Mouse (Mus musculus) forebrain, embryonic 12.5 days (tissue): ENCODE results near the gene Abce1. TPM values are rescaled to one million over a fixed set of nuclear protein-coding genes. Genes with fewer than 3 reads are reported as not detected.
"Not testable (repeated sequence)": the region's sequence is repeated elsewhere in the genome, so short reads cannot be mapped to it uniquely, and the experiment has no call there.

Source experiments
- ATAC-seq: fragments of 200-750 bp; cut with Nextera tagmentation; 2 replicates; pipeline ENCODE4 v1.8.0; 2017; ENCODE audit warnings: moderate TSS enrichment; ENCODE audit not compliant: low FRiP score
- H3K27ac ChIP-seq: fragments of 300-500 bp; sonication (generic); 2 replicates; pipeline ENCODE4 v1.5.1; 2016; ENCODE audit warnings: mild to moderate bottlenecking
- H3K27me3 ChIP-seq: fragments of 300-500 bp; sonication (generic); 2 replicates; pipeline ENCODE4 v1.6.1; 2016; ENCODE audit warnings: mild to moderate bottlenecking
- H3K36me3 ChIP-seq: fragments of 300-500 bp; sonication (generic); replicated peaks from 2 replicates; pipeline ENCODE4 v1.6.1; 2016; ENCODE audit warnings: mild to moderate bottlenecking
- H3K4me1 ChIP-seq: fragments of 300-500 bp; sonication (generic); 2 replicates; pipeline ENCODE4 v1.6.1; 2016
- H3K4me2 ChIP-seq: fragments of 300-500 bp; sonication (generic); 2 replicates; pipeline ENCODE4 v1.6.1; 2016; ENCODE audit warnings: mild to moderate bottlenecking, moderate library complexity
- H3K4me3 ChIP-seq: fragments of 300-500 bp; sonication (generic); replicated peaks from 2 replicates; pipeline ENCODE4 v1.5.1; 2016; ENCODE audit warnings: mild to moderate bottlenecking
- H3K9ac ChIP-seq: fragments of 300-500 bp; sonication (generic); 2 replicates; pipeline ENCODE4 v1.6.1; 2016; ENCODE audit warnings: mild to moderate bottlenecking
- H3K9me3 ChIP-seq: fragments of 300-500 bp; sonication (generic); 2 replicates; pipeline ENCODE4 v1.6.1; 2016
- WGBS: fragments of 180-500 bp; shearing (Covaris S2); methylation state at CpG from one replicate; pipeline ENCODE4 v1.1.7; 2016; 5-methylcytosine and 5-hydroxymethylcytosine counted together
- polyA plus RNA-seq: library from polyadenylated mRNA; unstranded; fragments of >200 nt; fragmentation: Nextera tagmentation; extraction: Ambion mirVana; gene quantifications from 2 replicates; pipeline ENCODE4 v1.2.1, GENCODE M21; 2016

The Abce1 gene
- polyA plus RNA-seq, 1 experiment from 2014 or later: 120 TPM

DNA sequence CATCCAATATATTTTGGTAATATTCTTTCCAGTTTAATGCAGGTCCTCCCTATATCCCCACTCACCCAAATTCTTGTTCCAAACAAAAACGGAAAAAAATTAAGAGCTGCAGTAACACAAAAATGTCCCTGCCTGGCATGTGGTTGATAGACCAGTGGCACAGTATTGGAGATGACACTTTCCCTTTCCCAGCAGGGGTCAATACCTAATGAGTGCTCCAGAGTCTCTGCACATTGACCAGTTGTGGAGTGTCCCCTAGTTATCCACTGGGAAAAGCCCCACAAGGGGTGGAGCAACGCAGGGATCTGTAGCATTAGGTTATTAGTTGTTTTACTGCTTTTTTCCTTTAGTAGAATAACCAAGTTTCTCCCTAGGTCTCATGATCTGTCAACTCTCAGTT is 30.6 kb downstream of the Abce1 start:
- peak overlapping the region; percentile 50 for H3K4me2 ChIP-seq
- H3K27ac ChIP-seq: no peak overlapping the region
- H3K36me3 ChIP-seq: peaks cover 41% of the 10 kb centered on the region
- peak overlapping the region; percentile 40; the same call in 1 of the 2 replicates for H3K9ac ChIP-seq
- ATAC-seq: 0 out of 2 replicates have a peak, but pooled peaks have one; percentile 61
- WGBS: 42% methylated on average over 2 of the region's 2 CpGs
- no peaks in the 10 kb centered on the region for H3K27me3 ChIP-seq
- peak overlapping the region; percentile 28 for H3K4me3 ChIP-seq
- no peaks in the 10 kb centered on the region for H3K9me3 ChIP-seq
- 0 out of 2 replicates have a peak, but pooled peaks cover 7% of the 10 kb centered on the region for H3K4me1 ChIP-seq

DNA sequence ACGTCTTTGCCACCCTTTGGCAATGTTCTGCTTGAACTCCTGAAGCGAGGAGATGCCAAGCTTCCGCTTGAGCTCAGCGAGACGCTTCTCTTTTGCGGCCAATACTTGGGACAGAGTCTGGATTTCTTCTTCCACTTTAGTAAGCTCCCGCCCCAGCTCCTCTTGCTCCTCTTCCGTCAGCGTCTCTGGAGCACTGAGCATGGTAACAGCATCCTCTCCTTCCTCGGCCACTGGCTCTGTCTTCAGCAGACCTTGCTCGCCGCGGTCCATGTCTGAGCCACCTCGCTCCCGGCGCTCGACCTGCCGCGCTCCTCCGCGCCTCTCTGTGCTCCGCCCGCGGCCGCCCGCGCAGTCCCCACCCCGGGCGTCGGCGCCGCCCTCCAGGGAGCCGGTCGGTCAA is 31.0 kb downstream of the Abce1 start:
- peak overlapping the region; percentile 50 for H3K4me2 ChIP-seq
- H3K4me3 ChIP-seq: peak overlapping the region; percentile 28
- peaks cover 38% of the 10 kb centered on the region for H3K36me3 ChIP-seq
- H3K27me3 ChIP-seq: no peaks in the 10 kb centered on the region
- 13% methylated on average over 34 of the region's 34 CpGs for WGBS
- H3K27ac ChIP-seq: no peak overlapping the region
- H3K9me3 ChIP-seq: no peaks in the 10 kb centered on the region
- peak; percentile 66 for ATAC-seq
- peak overlapping the region; percentile 40; the same call in 1 of the 2 replicates for H3K9ac ChIP-seq
- H3K4me1 ChIP-seq: 0 out of 2 replicates have a peak, but pooled peaks cover 7% of the 10 kb centered on the region

DNA sequence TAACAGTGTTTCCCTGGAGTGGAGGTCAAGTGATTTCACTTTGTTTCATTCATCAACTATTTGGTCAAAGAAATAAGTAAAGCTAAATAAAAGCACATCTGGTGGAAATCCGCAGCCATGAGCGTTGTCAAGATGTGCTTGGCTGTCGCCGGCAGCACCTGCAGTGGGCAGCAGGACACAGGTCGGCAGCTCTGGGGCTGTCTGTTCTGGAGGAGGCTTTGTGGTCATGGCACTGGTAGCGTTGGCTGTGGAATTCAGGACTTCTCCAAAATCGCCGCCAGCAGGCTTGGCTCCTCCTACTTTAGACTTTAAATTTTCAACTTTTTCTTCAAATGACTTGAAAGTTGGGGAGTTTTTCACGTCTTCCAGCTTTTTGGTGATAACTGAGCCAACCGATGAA is 31.5 kb downstream of the Abce1 start:
- H3K4me1 ChIP-seq, H3K9me3 ChIP-seq, H3K27me3 ChIP-seq, H3K4me2 ChIP-seq, H3K27ac ChIP-seq, H3K9ac ChIP-seq, ATAC-seq, H3K4me3 ChIP-seq: not testable (repeated sequence)
- WGBS: 59% methylated on average over 10 of the region's 10 CpGs
- H3K36me3 ChIP-seq: peaks cover 38% of the 10 kb centered on the region

DNA sequence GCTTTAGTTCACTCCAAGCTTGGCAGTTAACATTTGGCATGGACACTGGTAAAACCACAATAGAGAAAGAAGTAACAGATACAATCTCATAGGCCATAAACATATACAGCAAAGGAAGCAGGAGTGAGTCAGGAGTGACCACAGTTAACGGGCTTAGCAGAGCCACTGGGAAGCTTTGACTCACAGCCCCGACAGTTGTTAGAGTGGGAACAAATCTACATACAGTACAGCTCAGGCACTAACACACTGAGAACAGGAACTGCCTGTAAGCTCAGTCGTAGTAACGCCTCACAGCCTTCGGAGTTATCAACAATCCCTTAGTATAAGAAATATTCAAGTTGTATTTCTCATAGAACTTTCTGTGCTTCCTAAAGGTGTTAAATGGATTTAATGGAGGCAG is 32.5 kb downstream of the Abce1 start:
- Histone ChIP-seq H3K27ac (no peak overlapping the region), H3K9me3 (no peaks in the 10 kb centered on the region), H3K4me3 (no peak overlapping the region), H3K36me3 (peaks cover 36% of the 10 kb centered on the region), H3K27me3 (no peaks in the 10 kb centered on the region), H3K4me2 (no peak overlapping the region), H3K9ac (no peak overlapping the region), H3K4me1 (0 out of 2 replicates have a peak, but pooled peaks cover 7% of the 10 kb centered on the region)
- 72% methylated on average over 5 of the region's 5 CpGs for WGBS
- ATAC-seq: no peak

DNA sequence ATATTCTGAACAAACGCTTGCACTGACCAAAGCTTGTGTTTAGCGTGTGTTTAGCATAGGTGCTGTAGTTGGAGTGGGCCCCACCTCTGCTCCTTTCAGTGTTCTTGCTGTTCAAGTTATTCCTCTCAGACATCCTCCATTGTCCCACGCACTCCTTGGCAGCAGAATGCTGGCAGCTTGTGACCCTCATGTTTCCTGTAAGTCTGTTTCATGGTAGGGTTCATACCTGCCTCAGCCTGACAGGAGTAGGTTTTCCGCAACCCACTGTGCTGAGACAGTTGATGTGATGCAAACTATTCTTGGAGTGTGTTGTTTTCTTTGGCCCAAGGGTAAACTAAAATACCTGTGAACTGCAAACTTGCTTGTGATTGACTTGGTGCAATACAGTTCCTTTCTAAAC is 35.1 kb downstream of the Abce1 start:
- no peaks in the 10 kb centered on the region for H3K27me3 ChIP-seq
- H3K4me3 ChIP-seq: no peak overlapping the region
- no peaks in the 10 kb centered on the region for H3K9me3 ChIP-seq
- 90% methylated on average over 4 of the region's 4 CpGs for WGBS
- H3K9ac ChIP-seq: no peak overlapping the region
- H3K4me1 ChIP-seq: 0 out of 2 replicates have a peak, but pooled peaks cover 7% of the 10 kb centered on the region
- no peak for ATAC-seq
- no peak overlapping the region for H3K4me2 ChIP-seq
- no peak overlapping the region for H3K27ac ChIP-seq
- H3K36me3 ChIP-seq: peaks cover 38% of the 10 kb centered on the region

DNA sequence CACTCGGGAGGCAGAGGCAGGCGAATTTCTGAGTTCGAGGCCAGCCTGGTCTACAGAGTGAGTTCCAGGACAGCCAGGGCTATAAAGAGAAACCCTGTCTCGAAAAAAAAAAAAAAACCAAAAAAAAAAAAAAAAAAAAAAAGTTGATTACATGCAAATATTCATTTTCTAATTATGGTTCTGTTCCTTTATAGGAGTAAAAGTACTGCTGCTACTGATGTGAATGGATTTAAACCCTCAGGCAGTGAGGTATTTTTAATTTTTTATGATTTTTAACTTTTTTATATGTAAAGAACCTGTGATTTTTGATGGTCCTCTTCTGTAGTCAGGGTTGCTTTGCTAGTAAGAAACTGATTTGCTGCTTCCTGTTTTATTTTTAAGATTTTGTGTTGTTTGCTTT is 52.8 kb downstream of the Abce1 start:
- not testable (repeated sequence) for H3K9me3 ChIP-seq, H3K27me3 ChIP-seq, ATAC-seq, H3K4me3 ChIP-seq, H3K9ac ChIP-seq, H3K27ac ChIP-seq, H3K4me1 ChIP-seq, H3K4me2 ChIP-seq
- 84% methylated on average over 2 of the region's 4 CpGs for WGBS
- H3K36me3 ChIP-seq: peaks cover 56% of the 10 kb centered on the region

DNA sequence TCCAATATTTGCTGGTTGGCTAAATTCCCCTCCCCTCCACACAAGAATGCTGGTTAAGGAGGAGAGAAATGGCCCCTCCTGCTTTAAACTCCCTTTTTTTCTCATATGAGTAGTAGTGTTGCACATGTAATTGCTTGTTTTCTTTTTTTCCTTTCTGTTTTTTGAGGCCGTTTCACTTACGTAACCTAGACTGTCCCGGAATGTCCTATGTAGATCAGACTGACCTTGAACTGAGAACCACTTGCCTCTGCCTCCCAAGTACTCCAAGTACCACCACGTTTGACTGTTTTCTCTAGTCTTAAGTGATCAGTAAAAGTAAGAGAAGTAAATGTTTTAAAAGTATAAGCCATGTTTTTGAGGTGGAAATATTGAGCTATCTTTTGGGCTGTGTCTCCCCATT is 57.8 kb downstream of the Abce1 start:
- ATAC-seq: no peak
- Histone ChIP-seq H3K27me3 (no peaks in the 10 kb centered on the region), H3K4me3 (no peak overlapping the region), H3K4me2 (no peak overlapping the region), H3K4me1 (no peaks in the 10 kb centered on the region), H3K27ac (no peak overlapping the region), H3K9me3 (no peaks in the 10 kb centered on the region), H3K9ac (no peak overlapping the region), H3K36me3 (peaks cover 37% of the 10 kb centered on the region)
- 95% methylated on average over 4 of the region's 4 CpGs for WGBS

DNA sequence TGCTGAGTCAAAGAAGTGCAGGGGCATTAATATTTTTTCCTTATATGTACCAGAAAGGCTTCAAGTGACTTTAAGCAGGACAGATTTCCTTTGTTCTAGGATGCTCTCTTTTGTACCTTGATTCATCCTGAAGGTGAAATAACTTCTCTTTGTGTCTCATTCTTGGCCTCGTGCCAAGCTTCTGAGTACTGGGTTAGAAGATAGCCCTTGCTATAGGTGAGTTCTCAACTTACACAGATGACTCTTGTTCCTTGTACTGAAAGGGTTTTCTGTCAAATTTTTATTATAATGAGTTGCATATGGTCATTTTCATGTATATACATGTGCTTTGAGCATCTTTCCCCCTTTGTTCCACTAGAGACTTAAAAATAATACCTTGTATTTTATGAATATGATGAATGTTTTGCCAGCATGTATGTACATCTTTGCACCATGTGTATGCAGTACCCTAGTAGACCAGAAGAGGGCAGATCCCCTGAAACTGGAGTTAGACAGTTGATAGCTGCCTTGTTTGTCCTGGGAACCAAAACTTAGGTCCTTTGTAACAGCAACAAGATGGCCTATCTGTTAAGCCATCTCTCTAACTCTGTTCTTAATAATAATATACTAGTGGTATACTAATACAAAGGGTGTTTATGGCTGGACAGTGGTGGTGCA is 61.3 kb downstream of the Abce1 start:
- H3K27ac ChIP-seq: no peak overlapping the region
- H3K9me3 ChIP-seq: no peaks in the 10 kb centered on the region
- ATAC-seq: no peak
- H3K4me2 ChIP-seq: no peak overlapping the region
- H3K36me3 ChIP-seq: peaks cover 44% of the 10 kb centered on the region
- no peaks in the 10 kb centered on the region for H3K27me3 ChIP-seq
- H3K4me3 ChIP-seq: no peak overlapping the region
- 92% methylated on average over 1 of the region's 1 CpGs for WGBS
- H3K9ac ChIP-seq: no peak overlapping the region
- H3K4me1 ChIP-seq: no peaks in the 10 kb centered on the region

DNA sequence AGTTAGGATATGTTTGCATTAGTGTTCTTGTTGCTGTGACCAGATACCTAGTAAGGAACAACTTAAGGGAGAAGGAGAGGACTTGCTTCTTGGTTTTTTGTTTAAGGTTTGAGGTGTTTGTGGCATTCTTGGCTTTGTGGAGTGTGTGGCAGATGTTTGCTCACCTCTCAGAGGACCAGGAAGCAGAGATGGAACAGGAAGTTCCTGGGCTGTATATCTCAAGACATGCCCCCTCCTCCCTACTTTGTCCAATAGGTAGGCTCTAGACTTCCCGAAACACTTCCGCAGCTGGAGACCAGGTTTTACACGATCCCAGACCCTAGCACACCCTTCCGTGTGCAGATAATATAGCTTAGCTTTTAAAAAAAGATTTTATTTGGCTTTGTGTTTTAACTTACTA is 62.0 kb downstream of the Abce1 start:
- peaks cover 42% of the 10 kb centered on the region for H3K36me3 ChIP-seq
- 94% methylated on average over 4 of the region's 4 CpGs for WGBS
- no peak for ATAC-seq

DNA sequence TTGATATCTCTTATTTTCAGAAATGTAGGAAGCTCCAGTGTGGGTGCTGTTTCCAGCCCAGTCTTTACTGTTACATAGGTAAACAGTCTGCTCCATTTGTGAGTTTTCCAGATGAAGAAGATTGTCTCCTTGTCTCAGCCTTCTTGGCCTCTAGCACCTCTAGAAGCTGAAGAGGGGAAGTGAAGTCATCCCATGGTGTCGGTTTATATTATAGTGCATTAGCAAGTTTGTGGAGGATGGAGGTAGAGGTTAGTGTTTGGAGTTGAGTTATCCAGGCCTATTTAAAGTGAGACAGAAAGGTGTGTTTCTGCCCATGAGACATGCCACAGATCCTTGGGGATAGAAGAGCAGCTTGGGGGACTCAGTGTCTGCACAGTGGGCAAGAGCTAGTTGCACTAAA is 70.4 kb downstream of the Abce1 start:
- Histone ChIP-seq H3K4me3 (peak overlapping the region; percentile 87), H3K4me2 (peak overlapping the region; percentile 68), H3K9ac (peak overlapping the region; percentile 91), H3K36me3 (peaks cover 20% of the 10 kb centered on the region), H3K9me3 (no peaks in the 10 kb centered on the region), H3K27me3 (no peaks in the 10 kb centered on the region), H3K4me1 (peaks cover 27% of the 10 kb centered on the region), H3K27ac (no peak overlapping the region)
- ATAC-seq: no peak
- 39% methylated on average over 1 of the region's 1 CpGs for WGBS

More for the DNA sequence above, 62.0 kb downstream of the Abce1 start:
- Histone ChIP-seq H3K27ac (no peak overlapping the region), H3K4me1 (no peaks in the 10 kb centered on the region), H3K9ac (no peak overlapping the region), H3K27me3 (no peaks in the 10 kb centered on the region), H3K4me3 (no peak overlapping the region), H3K4me2 (no peak overlapping the region), H3K9me3 (no peaks in the 10 kb centered on the region)

DNA sequence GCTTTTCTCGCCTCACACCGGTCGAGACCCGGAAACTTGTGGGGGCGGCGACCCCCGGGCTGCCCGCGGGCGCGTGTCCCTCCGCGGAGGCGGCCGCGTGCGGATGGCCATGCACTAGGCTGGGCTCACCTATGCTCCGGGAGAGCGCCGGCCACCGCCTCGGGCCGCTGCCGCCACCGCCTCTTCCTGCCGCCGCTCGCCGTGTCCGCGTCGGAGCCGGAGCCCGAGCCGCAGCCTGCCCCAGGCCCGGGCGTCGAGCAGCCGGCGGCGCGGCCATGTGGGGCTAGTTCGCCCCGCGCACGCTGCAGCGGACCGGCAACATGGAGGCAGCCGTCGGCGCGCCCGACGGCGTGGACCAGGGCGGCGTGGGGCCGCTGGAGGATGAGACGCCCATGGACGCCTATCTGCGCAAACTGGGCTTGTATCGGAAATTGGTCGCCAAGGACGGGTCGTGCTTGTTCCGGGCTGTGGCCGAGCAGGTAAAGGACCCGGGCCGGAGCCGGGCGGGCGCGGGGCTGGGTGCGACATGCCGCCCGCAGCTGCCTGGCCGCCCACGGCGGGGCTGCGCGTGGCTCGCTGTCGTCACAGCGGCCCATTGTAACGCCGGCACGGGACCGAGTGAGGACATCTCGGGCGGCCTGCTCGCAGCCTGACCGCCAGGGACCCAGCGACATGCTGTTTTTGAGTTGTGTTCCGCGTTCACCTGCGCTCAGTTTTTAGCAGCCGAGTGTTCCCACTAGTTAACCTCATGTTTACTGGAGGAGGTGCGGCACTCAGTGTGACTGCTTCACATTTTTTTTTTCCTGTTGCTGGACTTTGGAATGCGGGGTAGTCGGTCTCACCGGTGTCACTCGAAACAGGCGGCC is 71.7 kb downstream of the Abce1 start, which contains the start of gene Otud4:
TSS of gene Otud4 (plus strand) at position 33 of the 866 bp plus-strand sequence.
- WGBS: under 1% methylated on average over 96 of the region's 103 CpGs
- H3K4me1 ChIP-seq: peaks cover 27% of the 10 kb centered on the region
- peaks cover 8% of the 10 kb centered on the region for H3K36me3 ChIP-seq
- H3K27me3 ChIP-seq: no peaks in the 10 kb centered on the region
- H3K9ac ChIP-seq: peak within 1 kb of the TSS; percentile 91
- no peaks in the 10 kb centered on the region for H3K9me3 ChIP-seq
- peak within 1 kb of the TSS; percentile 87 for H3K4me3 ChIP-seq
- peak within 1 kb of the TSS; percentile 68 for H3K4me2 ChIP-seq
- ATAC-seq: peak; percentile 71
- peak within 1 kb of the TSS; percentile 95 for H3K27ac ChIP-seq

DNA sequence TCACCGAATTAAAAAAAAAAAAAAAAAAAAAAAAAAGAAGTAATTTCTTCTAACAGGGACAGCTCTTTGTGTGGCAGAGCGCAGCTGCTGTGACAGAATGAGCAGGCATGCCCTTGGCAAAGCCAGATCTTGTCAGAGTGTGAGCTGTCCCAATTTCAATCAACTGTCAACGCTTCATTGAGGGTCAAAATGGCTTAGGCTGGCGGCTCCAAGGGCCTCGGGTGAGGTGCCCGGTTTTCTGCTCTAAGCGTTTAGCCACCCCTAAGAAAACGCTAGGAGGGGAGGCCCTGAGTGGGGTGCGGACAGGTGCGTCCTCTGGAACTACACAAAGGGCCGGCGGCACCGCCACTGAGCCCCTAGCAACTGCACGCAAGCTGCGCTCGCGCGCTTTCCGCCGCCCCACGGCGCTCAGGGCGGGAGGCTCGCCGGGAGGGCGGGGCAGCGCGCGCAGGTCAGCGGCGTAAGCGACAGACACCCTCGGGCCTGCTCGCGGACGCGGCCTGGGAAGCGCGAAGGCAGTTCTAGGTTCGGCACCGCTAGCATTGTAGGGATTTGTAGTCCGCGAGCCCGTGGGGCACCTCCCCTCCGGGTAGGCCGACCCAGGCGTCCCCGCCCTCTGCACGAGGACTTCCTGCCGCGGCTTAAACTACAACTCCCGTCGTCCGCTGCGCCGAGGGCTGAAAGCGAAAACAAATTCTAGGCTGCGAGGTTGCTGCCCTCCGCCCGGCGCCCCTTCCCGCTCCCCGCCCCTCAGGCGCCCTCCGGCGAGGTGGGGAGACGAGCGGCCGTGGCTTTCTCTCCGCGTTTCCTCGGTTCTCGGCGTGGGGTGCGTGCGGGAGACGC is 72.6 kb downstream of the Abce1 start:
- Histone ChIP-seq H3K4me1 (peaks cover 27% of the 10 kb centered on the region), H3K9ac (peak overlapping the region; percentile 91), H3K9me3 (no peaks in the 10 kb centered on the region), H3K27me3 (no peaks in the 10 kb centered on the region), H3K4me3 (peak overlapping the region; percentile 87), H3K4me2 (peak overlapping the region; percentile 68), H3K36me3 (peaks cover under 1% of the 10 kb centered on the region), H3K27ac (peak overlapping the region; percentile 95)
- peak; percentile 98 for ATAC-seq
- WGBS: under 1% methylated on average over 73 of the region's 77 CpGs
